Mouse (Mus musculus) CD4-positive helper T cell, adult 2 months (primary cell): ENCODE measurements around the gene Bpifb2.
"Not testable (repeated sequence)": the region's sequence is repeated elsewhere in the genome, so short reads cannot be mapped to it uniquely, and the experiment has no call there.

Source experiments
- DNase-seq: peaks from one replicate; pipeline ENCODE4 v3.0.0-alpha.2; 2012; ENCODE audit warnings: low read depth, missing footprints, low spot score

Gene Bpifb2

DNA sequence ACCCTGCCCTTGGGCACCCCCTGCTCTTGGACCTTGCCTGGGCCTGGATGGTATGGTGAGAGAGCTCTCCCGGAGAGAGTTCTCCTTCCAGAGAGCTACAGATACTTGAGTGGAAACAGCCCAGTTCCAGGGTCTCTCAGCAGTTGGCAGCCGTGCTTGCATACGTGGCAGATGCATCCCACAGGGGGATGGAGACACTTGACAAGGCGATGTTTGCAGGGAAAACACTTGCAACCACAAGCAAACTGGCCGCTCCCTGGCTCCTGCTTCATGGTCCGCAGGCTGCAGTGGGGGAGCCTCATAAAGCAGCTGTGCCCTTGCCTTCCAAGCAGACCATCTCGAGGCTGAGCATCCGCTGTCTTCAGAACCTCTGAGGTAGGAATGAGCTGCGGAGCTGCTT, at the start of gene Bpifb2:
Bpifb2 (plus strand) TSS at position 301 of the 400 bp plus-strand sequence.
- DNase-seq = no peak

DNA sequence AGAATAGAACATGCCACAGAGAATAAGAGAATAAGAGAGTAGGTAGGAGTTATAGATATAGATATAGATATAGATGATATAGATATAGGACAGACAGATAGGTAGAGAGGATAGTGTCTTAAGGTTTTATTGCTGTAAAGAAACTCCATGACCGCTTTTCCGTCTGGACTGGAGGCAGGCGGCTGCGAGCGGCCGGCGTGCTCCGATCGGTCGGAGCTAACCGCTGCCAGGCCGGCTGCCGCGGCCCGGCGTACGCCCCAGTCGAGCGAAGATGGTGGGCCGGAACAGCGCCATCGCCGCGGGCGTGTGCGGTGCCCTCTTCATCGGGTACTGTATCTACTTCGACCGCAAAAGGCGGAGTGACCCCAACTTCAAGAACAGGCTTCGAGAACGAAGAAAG, 48.9 kb upstream of the Bpifb2 start:
- DNase-seq = not testable (repeated sequence)

DNA sequence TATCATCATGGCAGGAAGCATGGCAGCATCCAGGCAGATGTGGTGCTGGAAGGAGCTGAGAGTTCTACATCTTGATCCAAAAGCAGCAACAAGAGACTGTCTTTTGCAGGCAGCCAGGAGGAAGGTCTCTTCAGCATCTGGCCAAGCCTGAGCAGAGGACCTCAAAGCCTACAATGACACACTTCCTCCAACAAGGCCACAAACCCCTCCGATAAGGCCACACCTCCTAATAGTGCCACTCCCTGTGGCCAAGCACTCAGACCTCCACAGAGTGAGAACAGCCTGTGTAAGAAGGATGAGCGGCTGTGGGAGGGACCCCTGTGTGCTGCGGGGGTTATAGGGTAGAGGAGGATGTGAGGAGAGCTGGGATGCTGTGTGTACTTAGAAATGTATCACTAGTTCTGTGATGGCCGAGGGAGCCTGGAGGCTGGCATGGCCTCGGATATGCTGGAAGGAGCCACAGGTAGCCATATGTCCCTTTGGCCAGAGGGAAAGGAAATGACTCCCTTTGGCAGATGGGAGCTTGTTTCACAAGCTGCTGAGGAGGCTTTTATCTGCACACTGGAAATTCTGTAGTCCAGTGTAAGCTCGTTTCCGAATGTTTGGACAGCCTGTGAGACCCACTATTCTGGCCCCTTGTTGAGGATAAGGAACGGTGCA, 47.5 kb upstream of the Bpifb2 start:
- DNase-seq = no peak

DNA sequence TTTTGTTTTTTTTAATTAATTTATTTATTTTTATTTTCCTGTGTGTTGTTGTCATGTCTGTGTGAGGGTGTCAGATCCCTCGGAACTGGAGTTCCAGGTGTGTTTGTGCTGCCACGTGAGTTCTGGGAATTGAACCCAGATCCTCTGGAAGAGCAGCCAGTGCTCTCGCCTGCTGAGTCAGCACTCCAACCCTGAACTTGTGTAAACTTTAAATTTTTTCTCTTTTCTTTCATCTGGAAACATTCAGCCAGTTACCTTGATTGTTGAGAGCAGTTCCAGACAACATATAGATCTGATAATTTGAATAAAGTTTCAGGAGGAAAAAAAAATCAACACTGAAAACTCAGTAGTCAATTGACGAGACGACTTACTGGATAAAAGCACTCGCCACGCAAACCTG, 46.1 kb upstream of the Bpifb2 start:
- no peak for DNase-seq

DNA sequence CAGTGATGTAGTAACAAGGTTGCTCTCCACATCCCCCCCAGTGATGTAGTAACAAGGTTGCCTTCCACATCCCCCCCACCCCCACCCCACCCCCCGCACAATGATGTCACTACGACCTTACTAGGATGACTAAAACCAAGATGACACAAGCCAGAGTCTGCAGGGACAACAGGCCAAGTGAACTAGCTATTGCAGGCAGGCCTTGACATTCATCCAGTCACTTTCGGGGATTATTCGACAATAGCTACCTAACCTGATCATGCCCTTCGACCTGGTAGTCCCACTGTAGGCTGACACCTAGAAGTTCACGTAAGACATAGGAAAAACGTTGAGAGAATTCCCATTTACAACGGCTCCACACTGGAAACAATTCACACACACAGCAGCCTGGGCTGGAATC, 41.6 kb upstream of the Bpifb2 start:
- no peak for DNase-seq

DNA sequence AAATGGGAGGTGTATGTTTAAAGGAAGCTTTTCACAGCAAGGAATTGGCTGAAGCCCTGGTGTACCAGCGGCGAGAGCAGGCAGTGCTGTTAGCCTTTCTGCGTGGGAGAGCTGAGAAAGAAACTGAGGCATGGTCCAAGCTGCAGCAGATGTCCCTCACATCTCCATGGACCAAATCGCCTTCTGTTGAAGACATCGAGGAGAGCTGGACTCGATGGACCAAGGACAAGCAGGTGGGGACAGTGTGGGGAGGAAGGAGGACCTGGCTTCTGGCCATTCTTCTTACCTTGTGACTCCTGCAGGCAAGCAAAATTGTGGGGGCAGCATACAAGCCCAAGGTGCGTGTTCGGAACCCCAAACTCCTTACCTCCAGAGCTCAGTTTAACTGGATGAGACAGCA, 32.0 kb upstream of the Bpifb2 start:
- no peak for DNase-seq

DNA sequence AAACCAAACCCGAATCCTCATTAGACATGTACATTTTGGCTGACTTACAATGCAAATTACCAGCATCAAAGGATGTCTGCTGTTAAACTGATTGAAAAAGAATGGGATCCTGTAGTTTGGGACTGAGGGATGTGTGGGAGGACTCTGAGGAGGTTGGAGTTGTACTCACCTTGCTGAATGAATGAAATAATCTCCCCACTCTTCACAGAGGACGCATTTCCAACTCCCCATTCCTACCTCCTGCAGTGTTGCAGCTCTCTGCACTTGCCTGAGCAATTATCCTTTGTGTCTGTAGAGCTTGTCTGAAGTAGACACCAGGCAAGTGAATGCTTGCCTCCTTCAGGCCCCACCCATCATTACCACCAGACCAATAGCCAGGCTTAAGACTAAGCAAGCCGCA, 26.5 kb upstream of the Bpifb2 start:
- no peak for DNase-seq

DNA sequence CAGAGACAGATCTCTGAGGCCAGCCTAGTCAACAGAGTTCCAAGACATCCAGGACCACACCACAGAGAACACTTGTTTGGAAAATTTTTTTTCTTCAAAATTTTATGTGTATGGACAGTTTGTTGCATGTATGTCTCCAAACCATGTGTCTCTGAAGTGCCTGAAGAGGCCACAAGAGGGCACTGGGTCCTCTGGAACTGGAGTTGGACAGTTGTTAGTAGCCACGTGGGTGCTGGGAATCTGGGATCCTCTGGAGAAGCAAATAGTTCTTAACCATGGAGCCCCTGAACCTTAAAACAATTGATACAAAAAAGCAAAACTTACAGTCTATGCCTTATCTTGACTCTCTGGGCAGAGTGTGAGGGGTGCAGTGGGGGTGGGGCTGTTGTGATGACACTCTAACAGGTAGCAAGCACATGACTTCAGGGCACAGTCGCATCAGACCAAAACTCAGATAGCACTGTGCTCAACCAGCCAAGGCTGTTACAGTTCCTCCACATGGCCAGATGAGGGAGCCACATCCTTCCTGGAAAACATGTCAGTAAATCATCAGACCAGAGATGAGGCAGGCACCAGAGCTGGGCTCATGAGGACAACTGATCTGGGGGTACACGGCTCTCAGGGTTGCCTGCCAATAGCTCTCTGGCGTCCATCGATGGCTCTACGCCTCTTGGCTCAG, 24.4 kb upstream of the Bpifb2 start:
- DNase-seq = no peak

DNA sequence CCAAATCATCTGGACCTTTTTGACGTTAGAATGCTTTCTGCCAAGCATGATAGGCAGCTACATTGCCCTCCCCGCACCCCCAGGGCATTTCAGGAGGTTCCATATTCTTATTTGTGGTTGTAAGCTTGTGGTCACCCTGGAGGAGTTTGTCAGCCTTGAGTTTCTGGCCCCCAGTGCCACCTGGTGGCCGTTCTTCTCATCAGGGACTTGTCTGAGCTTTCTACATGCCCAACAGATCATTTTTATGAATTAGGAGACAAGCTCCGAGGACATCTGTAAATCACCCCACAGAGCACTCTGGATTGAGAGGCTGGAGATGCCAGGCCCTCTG, 23.9 kb upstream of the Bpifb2 start:
- DNase-seq = peak; percentile 29

DNA sequence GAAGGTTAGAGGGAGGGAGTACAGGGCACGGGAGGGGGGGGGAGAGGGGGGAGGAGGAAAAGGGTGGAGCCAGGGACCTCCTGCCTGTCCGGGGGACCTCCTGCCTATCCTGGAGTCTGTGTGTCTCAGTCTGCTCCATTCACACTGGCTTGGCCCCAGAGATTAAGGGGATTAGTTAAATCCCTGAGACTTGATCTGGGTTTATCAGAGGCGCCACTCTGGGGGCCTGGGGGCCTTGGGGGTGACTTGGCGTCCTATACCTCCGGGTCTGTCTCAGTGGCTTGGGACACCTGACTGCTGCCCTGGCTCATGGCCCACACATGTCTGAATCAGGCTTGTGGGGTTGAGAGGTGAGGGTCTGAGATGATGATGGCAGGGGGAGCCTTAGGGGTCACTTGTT, 21.3 kb upstream of the Bpifb2 start:
- no peak for DNase-seq

DNA sequence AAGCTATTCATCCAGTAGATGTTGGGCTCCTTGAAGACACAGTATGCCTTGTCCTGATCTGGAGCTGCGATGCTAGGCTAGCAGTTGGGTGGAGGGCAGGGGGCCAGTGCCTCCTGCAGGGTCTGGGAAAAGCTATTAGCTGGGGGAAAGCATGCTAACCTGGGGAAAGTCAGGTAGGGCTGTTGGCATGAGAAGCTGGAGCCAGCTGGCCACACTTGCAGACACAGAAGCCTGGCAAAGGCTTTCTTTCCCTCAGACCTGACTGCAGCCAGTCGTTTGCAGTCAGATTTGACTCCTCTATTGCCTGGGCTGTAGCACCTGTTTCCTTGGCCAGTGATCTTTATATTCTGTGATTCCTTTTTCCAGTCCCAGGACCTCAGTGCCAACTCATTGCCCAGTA, 15.3 kb upstream of the Bpifb2 start:
- no peak for DNase-seq

DNA sequence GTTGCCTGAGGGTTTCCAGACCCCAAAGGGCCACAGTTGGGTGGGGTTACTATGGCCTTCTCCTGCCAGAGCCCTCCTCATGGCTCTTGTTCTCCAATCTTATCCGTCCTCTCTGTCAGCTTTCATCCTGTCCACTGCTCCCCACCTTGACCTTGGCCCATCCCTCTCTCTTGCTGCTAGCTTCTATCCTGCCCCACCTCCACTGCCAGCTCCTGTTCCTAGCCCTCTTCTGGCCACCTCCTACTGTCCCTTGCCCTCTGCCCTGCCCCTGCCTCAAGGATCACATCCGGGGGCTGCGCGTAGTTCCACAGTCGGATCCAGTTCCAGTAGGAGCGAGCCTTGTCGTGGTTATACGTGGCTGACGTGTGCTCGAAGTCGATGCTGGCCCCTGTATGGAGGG, 14.5 kb upstream of the Bpifb2 start:
- no peak for DNase-seq

DNA sequence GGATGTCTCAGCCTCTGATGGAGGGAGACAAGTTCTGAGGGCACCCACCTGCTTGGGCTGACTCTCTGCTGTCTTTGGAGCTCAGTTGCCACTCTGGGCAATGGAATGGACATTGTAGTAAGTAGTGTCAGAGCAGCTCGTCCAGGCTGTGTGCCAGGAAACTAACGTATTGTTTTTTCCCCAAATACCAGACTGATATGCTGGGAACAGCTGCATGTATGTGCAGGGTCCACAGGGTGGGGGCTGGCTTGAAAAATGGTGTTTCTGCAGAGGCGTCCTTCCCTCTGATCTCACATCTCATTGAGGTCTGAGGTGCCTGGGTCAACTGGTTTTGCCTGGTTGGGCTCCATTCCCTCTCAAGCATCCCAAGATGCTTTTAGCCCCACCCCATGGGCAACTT, 14.1 kb upstream of the Bpifb2 start:
- DNase-seq = no peak

DNA sequence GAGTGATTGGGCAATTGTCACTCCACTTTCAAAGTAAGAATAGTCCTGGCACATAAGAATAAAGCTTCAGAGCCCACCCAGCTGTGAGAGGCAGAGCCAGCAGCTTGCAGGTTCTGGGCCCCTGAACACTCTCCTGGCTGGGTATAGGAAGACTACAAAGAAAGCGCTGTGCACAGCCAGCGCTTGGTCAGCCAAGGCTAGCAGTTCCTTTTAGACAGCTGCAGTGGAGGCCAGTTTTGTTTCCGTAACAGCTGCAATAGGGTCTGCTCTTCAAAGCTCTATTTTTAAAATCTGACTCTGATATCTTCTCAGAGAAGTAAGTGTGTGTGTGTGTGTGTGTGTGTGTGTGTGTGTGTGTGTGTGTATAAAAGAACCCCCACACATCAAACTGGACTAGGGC, 12.9 kb upstream of the Bpifb2 start:
- no peak for DNase-seq

DNA sequence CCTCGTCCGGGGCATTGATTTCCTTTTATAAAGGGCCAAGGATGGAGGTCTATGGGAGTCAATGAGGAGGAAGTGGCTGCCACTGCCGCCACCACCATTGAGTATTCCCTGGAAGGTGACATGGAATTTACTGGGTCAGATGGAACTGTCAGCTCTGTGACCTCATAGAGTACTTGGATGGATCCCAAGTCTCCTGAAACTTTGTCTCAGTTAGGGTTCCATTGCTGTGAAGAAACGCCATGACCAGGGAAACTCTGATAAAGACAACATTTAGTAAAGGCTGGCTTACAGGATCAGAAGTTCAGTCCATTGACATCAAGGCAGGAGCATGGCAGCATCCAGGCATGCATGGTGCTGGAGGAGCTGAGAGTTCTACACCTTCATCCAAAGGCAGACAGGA, 3.9 kb upstream of the Bpifb2 start, which contains the start of gene Sun5:
Sun5 (minus strand) TSS at position 101 of the 400 bp plus-strand sequence.
- no peak for DNase-seq

DNA sequence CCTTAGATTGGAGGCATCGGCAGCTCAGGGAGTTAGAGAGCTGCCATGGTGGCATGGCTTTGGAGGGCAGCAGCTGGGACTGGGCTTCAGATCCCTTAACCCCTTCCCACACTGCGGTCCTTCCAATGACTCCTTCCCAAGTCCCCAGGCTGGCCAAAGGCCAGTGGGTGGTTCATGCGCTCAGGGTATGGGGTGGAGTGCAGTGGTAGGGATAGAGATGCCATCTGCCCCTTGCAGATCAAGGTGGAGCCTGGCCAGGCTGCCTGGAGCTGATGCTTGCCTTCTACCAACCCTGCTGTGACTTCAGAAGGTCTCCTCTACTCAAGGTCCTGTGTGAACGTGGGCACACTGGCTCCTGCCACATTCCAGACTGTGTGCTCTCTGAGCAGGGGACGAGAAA, 24.3 kb downstream of the Bpifb2 start:
- DNase-seq = no peak

DNA sequence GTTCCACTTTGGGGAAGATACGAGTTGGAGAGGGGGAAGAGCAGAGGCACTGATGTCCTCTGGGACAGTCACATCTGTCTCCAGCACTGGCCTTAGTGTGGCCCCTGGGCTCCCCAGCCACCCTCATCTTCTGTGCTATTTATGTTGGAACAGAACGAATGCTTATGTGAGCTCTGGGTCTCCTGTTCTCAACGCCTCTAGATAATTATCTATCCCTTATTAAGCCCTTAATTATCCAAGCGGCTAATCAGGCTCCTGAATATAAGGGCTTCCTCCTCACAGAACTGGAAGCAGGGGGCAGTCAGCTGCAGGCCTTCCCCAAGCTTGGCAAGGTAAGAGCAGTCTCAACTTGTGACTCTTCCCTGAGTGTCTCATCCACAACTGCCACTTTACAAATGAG, 25.2 kb downstream of the Bpifb2 start, which contains the start of gene Bpifb6:
Bpifb6 (plus strand) TSS at position 301 of the 400 bp plus-strand sequence.
- no peak for DNase-seq

DNA sequence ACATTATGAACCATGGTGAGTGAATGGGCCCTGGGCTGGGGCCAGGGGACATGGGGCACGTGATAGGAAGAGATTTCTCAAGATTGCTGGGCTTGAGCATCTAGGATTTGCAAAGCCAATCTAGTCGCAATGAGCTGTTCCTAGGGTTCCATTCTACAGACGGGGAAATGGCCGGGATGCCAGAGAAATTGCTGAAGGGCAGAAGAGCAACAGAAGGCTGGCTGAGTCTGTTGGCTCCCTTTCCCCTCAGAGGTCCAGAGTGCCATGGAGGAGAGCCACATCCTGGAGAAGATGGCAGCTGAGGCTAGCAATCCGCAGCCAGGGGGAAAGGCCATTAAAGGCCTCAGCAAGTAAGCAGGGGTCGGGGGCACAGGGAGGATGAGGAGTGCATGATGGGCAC, 27.9 kb downstream of the Bpifb2 start:
- no peak for DNase-seq

DNA sequence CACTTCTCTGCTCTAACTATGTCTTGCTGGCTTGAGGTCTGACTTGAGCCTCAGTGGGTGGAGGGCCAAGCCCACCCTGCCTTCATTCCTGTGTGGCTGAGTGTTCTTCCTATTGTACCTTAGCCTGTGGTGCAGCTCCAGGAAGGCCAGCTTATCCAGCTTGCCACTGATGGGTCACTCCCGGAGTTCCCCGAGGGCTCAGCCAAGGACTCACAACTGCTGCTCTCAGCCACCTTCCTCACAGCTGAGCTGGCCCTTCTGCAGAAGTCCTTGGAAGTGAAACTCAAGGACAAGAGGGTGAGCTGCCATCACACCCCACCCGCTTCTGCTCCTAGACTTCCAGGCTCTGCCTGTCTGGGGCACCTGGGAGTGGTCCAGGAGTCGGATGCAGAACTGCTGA, 31.8 kb downstream of the Bpifb2 start:
- DNase-seq = no peak

DNA sequence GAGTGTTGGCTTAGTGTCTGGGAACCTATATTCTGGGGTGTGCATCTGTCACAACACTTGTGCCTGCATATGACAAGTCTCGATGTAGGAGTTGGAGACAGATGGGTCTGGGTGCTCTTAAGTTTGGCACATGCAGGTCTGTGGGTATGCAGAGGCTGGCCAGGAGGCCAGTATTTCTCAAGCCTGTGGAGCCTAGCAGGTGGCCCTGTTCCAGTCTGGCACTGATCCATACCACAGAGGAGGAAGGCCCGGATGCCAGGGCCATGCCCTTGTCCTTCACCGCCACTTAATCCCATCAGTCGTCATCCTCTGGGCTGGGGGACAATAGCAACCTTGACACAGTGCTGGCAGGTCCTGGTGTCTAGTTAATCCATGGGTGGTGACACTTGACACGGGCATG, 39.3 kb downstream of the Bpifb2 start:
- no peak for DNase-seq

DNA sequence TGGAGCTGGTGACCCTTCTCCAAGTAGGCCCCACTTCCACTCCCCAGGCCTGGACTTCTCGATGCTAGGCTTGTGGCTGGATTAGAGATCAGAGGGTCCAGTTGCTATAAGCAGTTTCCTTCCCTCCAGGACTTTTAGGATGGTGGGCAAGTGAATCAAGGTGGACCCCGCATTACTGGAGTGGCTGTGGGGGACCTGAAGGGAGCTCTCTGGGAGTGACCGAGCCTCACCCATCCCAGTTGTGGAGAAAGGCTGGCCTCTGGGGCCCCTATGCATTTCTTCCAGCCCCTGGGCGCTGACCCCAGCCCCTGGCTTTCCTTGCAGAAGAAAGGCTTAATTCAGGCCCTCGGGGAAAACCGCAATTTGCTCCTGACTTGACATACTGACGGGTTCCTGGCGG, 43.1 kb downstream of the Bpifb2 start, which contains the start of gene Bpifb3:
Bpifb3 (plus strand) TSS at position 301 of the 400 bp plus-strand sequence.
- no peak for DNase-seq

DNA sequence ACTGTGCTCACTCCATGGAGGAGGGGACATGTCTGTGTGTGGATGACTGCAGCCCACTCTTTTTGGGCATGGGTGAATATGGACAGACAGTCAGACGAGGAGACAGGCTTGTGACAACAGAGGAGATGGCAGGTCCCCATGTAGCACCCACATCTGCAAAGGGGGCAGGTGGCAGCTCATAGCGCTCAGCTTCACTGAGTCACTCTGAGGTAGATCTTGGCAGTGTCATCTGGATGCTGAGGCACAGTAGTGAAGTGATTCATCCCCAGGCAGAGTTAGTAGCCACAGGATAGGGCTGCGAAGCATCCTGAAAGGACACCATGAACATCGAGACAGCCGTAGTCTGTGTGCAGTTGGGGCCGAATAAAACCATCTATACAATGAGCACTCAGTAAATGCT, 46.4 kb downstream of the Bpifb2 start:
- no peak for DNase-seq

DNA sequence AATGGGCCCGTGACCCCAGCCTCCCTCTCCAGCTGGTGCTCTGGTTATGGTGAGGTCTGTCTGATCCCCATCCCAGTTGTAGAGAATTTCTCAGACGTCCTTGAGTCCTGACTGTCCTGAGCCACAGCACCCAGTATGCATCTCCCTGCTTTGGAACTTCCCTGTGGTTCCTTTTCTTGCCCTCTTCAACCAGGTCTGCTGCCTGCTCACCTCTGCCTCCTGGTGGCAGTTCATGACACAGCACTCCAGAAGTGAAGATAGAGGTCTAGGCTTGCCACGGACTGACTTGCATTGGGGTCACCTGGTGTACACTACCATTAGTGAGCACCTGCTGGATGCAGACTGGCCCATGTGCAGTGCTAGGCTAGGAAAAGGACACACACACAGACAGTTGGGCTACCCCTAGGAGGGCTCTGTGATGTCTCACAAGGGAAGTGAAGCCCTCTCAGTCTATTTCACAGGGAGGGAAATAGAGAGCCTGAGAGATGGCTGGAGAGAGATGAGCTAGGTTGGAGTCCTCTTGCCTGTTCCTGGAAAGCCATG, 55.1 kb downstream of the Bpifb2 start:
- no peak for DNase-seq
